Mouse (Mus musculus): ENCODE data around the gene Prss57.

GRCm38 (mm10) chr10:79745898-79746773 lies 44.6 kb downstream of the Prss57 start, which contains the start of gene Polrmt:
- TF ChIP-seq CTCF (IDR thresholded peaks at IDR 0.05; ENCODE audit: low read depth, low read length) = no peak
- no peak for TF ChIP-seq POLR2AphosphoS5 (IDR thresholded peaks at IDR 0.05; ENCODE audit: insufficient replicate concordance, low read depth, low read length)

All from G1E (cell line).